Mouse (Mus musculus) retina, postnatal 7 days (tissue): ENCODE measurements around the gene Grin3b.
A peak's percentile ranks its signal among the peaks of the same experiment; 100 is the strongest.

ENCODE experiments used
- DNase-seq: peaks from one replicate; pipeline ENCODE4 v3.0.0-alpha.2; 2012; ENCODE audit warnings: low read depth, low spot score

Gene Grin3b

DNA sequence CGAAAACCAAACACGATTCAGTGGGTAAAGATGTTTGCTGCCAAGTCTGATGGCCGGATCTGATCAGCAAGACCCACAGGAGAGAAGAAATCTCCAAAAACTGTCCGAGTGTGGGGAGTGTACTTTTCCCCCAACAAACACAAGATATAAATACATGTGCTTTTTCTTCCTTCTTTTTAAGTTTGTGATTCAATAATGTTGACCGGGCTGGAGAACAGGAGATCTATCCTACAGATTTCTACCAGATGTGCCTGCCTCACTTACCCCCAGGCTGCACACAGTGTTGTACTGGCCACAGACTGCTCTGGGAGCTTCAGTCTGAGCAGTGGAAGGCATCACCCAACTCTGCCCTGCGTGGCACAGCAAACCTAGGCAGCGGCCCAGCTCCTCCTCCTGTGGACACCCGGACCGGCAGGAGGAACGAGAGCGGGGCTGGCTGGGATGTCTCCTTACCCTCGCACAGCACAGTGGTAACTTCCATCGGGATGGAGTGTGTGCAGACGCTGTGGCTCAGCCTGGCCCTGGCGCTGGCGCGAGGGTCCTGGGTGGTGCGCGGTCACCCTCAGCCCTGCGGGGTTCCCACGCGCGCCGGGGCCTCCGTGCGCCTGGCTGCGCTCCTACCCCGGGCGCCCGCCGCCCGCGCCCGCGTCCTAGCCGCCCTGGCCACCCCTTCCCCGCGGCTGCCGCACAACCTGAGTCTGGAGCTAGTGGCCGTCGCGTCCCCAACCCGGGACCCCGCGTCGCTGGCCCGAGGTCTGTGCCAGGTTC lies at the start of gene Grin3b:
Grin3b (plus strand) TSS at position 301 of the 768 bp plus-strand sequence.
- no peak for DNase-seq

DNA sequence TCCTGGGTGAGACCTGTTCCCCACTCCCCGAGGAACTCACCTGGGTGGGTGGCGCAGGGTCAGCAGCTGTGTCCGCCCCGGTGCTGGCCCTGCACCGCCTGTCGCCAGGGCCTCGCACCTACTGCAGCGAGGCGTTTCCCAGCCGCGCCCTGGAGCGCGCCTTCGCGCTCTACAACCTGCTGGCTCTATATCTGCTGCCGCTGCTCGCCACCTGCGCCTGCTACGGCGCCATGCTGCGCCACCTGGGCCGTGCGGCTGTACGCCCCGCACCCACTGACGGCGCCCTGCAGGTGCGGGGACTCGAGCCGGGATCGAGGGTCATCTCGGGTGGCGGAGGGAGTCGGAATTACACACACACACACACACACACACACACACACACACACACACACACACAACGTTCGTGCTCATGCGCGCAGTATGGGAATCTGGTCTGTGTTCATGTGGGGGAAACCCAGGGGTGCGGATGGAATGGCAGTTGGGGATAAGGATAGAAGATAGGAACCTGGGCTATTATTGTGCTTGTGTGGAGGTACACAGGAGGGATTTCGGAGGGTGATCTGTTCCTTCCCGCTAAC lies 49.5 kb upstream of the Grin3b start, which contains the start of gene R3hdm4:
R3hdm4 (minus strand) TSS at position 251 of the 578 bp plus-strand sequence.
- no peak for DNase-seq

DNA sequence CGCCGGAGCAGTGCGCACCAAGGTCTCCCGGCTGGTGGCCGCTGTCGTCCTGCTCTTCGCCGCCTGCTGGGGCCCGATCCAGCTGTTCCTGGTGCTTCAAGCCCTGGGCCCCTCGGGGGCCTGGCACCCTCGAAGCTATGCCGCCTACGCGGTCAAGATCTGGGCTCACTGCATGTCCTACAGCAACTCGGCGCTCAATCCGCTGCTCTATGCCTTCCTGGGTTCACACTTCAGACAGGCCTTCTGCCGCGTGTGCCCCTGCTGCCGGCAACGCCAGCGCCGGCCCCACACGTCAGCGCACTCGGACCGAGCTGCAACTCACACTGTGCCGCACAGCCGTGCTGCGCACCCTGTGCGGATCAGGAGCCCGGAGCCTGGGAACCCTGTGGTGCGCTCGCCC lies 48.9 kb upstream of the Grin3b start:
- no peak for DNase-seq

DNA sequence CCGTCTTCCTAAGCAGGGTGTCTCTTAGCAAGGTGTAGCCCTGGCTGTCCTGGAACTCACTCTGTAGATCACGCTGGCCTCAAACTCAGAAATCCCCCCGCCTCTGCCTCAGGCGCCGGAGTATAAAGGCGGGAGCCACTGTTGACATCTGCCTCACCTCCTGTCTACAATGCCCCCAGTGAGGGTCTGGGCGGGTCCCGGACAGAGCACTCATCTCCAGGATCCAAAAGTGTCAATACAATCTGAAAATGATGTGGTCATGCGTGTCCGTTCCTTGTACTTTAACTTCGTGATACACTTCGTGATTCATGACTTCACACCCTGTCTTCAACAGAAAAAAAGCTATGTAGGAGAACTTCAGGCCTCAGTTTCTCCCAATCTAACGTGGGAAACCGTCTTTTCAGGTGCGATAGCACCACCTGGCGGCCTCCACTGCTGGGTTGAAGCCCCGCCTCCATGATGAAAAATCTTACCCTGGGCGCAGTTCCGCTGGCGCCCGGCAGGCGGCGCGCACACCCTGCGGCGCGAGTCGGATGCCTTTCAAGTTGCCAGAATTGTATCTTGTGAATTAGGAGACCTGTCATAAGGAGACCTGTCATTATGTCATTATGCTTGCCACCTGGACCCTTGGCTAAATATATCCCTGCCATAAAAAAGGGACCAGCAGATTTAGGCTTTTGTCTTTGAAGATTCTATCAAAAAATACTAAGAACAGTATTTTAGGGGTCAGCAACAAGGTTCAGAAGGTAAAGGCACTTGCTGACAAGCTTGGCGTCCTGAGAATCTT lies 45.3 kb upstream of the Grin3b start:
- DNase-seq = peak; percentile 79

DNA sequence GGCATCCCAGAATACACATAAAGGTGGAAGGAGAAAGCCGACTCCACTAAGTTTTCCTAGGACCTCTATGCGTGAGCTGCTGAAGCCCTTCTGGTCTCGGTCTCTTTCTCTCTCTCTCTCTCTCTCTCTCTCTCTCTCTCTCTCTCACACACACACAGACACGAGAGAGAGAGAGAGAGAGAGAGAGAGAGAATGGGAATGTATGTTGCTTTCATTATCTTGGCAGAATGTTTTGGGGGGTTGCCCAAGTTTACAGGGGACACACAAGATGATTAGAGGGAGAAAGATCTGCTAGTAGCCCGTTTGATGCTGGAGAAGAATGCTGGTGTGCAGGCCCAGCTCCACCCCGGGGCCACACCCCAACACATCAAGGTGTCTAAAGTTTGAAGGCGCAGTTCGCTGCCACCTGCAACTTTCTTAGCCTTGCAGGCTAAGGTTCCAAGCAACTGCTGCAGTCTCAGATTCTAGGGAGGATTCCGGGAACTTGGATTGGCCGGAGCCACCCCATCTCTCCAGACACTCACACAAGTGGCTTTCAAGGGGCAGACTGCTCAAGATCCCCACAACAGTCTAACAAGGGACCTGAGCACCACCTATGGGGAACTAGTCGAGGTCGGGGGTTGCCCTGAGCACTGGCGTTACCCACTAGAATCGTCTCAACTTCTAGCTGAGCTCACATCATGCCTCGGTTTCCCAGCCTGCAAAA lies 44.6 kb upstream of the Grin3b start:
- no peak for DNase-seq

DNA sequence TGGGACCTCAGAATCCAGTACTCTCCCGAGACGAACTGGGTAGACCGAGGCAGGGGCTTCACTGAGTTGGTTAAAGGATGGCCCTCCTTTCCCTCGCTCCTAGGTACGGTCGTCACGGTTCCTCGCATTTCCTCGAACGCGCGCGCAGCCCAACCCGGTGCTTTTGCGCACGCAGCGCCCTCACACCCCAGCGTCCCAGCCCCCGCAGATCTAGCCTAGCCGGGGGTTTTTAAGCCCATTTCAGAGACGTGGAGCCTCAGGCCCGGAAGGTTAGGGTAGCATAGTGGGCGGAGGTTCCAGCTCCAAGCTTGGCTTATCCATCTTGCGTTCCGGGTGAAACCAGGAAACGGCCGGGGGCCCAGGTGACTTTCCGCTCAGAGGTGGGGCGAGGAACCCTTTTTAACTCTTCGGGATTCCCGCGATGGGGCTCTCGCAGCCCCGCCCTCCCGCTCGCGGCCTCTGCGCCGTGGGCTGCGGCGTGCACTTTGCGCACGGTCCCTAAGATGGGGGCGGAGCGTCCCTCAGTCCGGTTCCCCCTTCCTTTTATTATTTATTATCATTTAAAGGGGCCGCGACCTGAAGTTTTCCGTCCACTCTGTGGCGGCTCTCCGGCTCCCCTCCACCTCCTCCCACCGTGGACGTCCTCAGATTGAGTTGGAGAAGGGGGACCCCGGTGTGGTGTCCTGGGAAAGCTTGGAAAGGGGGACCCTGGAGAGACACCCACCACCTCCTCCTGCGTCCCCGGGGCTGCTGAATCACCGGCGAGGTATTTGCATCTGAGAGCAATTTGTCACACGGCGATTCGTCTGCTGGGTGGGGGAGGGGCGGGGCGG lies 43.8 kb upstream of the Grin3b start, which contains the start of gene Arid3a:
Arid3a (plus strand) TSS at position 553 of the 833 bp plus-strand sequence.
- DNase-seq = peak; percentile 80

DNA sequence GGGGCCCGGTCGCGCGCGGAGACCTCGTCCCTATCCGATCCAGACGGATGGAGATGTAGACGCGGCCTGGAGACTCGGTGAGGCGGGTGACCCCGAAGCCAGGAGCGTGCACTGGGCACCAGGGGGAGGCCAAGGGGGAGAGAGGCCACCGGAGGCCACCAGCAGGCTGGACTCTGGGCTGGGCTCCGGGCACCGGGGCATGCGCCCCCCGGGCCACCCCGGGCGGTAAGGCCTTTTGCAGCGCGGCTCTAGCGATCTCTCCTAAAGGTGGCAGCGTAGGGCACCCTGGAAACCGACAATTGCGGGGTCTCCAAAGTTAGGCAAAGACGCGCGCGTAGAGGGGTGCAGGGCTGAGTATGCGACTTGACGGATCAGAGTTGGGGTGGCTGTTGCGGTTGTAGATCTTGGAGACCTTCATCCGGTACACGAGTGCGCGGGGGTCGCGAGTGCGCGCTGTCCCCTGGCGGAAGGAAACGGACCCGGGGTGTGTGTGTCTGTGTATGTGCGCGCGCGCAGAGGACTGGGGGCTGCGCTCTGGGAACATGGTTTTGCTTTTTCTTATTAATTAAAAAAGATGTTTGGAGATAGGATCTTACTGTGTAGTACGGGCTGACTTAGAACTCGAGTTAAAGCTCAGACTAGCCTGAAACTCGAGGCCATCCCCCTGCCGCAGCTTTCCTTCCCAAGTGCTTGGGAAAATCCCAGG lies 43.0 kb upstream of the Grin3b start:
- DNase-seq = no peak

DNA sequence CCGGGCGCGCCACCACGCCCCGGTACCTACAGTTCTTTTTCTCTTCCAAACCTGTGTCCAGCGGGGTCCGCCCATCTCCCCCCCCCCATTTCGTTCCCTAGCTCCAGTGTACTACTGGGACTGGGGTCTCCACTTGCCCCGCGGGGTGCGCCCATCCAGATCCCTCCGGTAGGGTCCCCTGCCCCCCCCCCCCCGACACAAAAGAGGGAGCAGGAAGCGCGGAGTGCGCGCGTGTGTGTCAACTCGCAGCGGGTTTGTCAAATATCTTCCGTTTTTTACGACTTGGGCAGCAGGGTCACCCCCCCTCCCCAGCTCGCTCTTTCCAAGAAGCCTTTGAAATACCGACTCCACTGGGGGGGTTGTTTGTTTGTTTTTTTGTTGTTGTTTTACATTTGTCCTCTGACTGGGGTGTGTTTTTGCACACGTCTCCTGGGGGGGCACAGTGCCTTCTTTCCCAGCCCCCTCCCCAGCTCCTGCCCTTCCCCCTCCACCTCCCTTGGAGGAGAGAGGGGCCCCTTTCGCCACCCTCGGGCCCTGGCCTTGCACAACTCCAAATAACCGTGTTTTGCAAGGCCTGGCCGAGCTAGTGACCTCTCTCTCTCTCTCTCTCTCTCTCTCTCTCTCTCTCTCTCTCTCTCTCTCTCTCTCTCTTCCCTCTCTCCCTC lies 42.4 kb upstream of the Grin3b start:
- DNase-seq = no peak

DNA sequence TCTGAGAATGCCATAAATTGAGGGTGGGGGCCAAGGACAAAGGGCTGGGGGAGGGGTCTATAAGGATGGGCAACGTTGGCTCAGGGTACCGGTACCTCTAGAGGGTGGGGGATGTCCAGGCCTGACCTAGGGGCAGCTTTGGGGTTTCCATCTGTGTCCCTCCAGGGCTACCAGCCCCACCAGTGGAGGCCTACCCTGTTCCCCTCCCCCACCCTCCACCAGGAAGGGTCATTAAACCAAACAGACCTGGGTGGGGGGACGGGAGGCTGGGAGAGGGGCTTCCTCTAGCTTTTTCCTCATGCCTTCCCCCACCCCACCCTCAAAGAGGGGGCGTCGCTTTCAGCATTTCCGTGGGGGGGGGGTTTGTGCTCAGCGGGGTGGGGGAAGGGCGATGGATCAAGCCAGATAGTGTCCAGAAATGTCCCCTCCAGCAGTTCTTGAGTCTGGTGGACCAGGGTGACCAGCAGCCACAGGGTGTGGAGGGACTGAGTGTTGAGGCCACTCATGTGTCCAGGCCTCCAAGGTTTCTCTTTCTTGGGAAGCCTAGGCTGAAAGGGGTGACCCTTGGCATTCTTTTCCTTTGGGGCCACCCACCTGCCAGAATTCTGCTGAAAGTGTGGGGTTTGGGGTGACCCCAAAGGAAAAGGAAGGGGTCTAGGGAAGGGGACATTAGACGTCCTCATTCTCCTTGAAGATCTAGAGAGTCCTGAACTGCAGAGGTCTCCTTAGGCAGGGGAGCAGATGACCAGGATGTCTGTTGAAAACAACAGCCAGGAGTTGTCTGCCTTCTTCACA lies 41.4 kb upstream of the Grin3b start:
- DNase-seq = no peak

DNA sequence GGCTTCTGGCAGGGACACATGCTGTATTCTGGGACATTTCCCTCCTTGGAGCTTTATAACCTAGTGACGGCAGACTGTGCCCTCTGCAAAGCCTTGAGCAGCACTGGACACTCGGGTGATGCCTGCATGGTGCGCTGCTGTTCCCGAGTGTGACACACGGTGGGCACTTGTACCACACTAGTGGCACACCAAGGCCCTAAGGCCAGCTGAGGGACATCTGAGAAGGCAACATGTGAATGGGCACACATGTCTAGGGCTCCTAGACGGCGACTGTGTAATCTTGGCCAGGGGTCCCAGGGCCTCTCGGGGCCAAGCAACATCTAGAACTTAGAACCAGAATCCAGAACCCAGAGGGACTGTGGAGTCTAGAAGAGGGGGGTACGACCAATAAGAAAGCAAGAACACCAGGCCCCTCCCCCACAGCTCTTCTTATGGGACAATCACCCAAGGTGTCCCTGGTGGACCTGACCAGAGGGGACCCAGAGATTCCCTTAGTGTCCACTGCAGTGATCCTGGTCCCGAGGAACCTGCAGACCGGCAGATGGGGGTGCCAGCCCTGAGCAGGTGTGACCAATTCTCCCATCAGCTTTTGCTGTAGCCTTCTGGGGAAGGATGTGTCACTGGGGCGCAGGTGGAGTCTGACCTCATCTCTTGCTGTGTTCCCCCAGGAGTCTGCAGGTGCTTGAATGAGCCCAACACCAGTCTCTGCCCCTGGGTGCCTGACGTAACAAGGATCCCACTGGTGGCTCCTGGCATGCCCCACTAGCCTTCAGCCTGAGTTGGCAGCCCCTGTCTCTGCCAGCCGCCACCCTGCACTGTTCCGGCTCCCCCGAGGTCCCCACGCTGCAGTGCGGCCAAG lies 40.3 kb upstream of the Grin3b start:
- DNase-seq = no peak

DNA sequence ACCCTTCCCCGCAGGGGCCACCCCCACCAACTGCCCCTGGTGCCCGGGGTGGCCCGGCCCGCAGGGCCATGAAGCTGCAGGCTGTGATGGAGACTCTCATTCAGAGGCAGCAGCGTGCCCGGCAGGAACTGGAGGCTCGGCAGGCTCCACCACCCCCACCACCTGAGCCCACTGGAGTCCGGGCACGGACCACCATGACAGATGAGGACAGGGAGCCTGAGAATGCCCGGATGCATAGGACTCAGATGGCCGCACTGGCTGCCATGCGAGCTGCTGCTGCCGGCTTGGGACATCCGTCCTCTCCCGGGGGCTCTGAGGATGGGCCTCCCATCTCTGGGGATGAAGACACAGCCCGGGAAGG lies 39.7 kb upstream of the Grin3b start:
- no peak for DNase-seq

DNA sequence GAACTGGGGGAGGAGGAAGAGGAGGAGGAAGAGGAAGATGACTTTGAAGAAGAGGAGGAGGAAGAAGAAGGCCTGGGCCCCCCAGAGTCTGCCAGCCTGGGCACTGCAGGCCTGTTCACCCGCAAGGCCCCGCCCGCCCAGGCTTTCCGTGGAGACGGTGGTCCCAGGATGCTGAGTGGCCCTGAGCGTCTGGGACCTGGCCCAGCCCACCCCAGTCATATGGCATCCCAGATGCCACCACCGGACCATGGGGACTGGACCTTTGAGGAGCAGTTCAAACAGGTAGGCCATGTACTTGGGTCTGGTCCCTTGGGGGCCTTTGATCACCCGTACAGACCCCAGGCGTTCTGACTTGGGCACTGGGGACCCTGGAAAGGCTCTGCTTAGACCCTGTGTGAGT lies 38.7 kb upstream of the Grin3b start:
- no peak for DNase-seq

DNA sequence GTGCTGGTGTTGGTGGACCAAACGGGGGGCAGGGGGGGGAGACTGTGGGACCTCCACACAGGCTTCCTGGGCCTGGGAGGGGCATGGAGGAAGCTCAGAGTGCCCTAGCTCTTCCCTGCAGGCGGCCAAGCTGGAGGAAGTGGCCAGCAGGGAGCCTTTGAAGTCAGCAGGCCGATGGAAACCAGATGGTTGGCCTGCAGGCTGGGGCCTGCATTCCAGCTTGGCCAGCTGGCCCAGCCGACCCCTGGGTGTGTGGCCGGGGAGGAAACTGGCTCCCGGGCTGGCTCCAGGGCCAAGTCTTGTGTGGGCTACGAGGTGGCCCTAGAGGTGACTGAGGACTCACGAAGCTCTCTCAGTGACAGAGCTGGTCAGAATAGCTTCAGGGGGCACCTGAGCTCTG lies 37.8 kb upstream of the Grin3b start:
- DNase-seq = no peak

DNA sequence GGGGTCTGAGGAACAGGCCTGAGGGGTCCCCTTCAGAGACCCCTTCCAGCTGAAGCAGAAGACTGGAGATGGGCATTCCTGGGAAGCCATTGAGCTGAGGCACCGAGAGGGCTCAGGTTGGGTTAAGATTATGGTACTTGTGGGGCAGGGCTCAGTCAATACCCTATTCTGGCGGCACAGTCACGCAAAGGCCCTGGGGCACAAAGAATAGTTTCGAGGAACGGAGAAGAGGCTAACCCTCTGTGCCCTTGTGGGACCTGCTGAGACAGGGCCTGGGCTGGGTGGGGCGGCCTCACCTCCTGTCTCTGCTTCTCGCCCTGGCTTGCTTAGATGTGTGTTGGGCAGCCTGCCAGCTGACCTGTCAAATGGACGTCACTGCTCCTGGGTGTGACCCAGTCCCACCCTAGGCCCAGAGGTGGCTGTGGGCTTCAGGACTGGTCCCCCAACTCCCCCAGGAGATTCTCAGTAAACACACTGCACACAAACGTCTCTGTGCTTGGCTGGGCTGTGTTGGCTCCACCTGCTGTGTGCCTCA lies 37.3 kb upstream of the Grin3b start:
- DNase-seq = no peak

DNA sequence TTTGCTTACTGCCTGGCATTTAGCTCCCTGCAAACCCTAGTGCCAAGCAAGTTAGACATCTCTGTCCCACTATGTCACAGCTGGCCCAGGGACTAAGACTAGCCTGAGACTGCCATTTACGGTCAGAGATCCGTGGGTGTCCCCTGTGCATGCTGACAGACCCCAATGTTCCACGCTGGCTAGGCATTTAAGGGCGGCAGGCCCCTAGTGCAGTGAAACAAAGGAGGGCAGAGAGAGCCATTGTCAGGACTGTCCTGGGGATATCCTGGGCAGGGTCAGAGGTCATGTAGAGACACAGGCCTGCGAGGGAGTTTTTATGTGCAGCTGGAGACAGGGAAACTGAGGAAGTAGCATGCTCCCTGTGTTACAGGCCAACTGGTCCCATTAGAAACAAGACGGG lies 36.7 kb upstream of the Grin3b start:
- DNase-seq = no peak

DNA sequence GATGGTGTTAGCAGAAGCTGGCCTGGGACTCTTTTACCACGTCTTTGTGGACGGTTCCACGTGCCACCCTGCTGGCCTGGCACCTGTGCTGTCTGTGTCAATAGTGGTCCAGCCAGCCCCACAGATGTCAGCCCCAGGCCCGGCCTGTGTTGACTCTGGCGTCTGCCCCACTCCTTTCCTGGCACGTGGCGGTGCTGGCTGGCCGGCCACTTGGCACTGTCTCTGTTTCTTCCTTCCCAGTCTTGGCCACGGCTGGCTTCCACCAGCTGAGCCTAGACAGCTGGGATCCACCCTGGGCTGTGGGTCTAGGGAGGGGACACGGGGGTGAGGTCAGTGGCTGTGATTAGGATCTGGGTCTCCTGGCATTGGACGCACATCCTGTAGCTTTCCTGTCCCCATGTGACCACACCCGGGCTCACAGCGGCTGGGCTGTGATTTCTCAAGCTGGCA lies 36.2 kb upstream of the Grin3b start:
- no peak for DNase-seq

DNA sequence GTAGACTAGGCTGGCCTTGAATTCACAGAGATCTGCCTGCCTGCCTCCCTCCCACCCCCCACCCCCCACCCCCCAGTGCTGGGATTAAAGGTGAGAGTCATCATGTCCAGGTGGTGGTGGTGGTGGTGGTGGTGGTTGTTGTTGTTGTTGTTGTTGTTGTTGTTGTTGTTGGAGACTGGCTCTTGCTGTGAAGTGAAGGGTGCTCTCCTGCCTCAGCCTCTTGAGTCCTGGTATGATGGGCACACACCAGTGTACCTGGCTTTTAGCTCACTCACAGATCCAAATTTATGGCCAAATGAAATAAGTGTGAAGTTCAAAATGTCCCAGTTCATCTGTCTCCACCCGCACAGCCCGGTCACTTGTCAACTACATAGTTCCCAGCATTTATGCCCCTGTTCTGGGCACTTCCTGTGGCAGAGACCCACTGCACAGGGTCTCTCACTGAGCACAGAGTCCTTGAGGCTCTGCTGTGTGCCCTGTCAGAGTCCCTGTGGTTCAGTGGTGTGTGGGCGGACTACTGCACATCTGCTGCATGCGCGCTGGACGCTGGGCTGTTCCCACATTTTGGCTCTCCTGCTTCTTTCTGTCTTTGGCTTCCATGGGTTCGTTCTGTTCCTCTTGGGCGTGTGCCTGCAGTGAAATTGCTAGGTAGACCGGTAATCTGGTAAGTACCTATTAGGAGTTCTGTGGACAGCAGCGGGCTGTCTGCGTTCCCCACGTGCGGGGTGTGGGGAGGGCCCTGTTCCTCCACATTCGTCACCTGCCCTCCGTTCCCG lies 35.5 kb upstream of the Grin3b start:
- no peak for DNase-seq
